ENCODE assay signal across 31 mouse cellular contexts in genomic region chr3:55495866-55496265, GRCm38 (mm10). TPM values are rescaled to one million over a fixed set of nuclear protein-coding genes. Genes with fewer than 3 reads are reported as not detected.
DNase-seq lines count a peak whose midpoint lies in the region; ATAC-seq and TF ChIP-seq lines count a peak whose summit lies in the region.
"Had no signal": no experiment of that assay in that cellular context is flagged by ENCODE, and none has a peak within 500 bp of the region (broad histone marks: within the 10 kb centered on the region; RNA-seq: fewer than 3 reads in every experiment).

No protein-coding gene starts in this region.

- DNase-seq in layer of hippocampus, adult 2 months (ENCODE audit: low spot score in 2 of 2): no peak
- no peak for DNase-seq in layer of hippocampus, postnatal 14 days (ENCODE audit: low spot score in 2 of 2)
- peak; percentile 33 for DNase-seq in embryonic facial prominence, embryonic 10.5 days (ENCODE audit: low spot score)
- DNase-seq in forelimb bud, embryonic 11.5 days (ENCODE audit: low read depth, low spot score): peak; percentile 80
- no peak for DNase-seq in right cerebral cortex, postnatal 4 days
- no peak for DNase-seq in frontal cortex, postnatal 25 days (ENCODE audit: low spot score in 2 of 2)
- DNase-seq in lung, postnatal 14 days: no peak
- DNase-seq: adrenal gland, postnatal 14 days; cerebellum, adult 11-12 months; cerebellum, postnatal 14 days; gastrocnemius, postnatal 14 days; heart, adult 18-20 months; heart, postnatal 36 days; kidney, adult 9 months; layer of hippocampus, postnatal 36 days; liver, embryonic 13.5 days; right cerebral cortex, postnatal 25 days had no signal

- peaks cover 53% of the 10 kb centered on the region for H3K4me1 ChIP-seq in embryonic facial prominence, embryonic 10.5 days
- H3K4me1 ChIP-seq in limb, embryonic 13.5 days: peaks cover 52% of the 10 kb centered on the region
- H3K4me1 ChIP-seq: hindbrain, embryonic 15.5 days; liver, embryonic 13.5 days; lung, embryonic 15.5 days had no signal

- H3K9ac ChIP-seq in limb, embryonic 13.5 days: no peak overlapping the region
- H3K9ac ChIP-seq: forebrain, embryonic 13.5 days; hindbrain, embryonic 15.5 days; liver, embryonic 13.5 days; lung, embryonic 15.5 days; midbrain, embryonic 12.5 days had no signal

- peak overlapping the region; percentile 23; the same call in 1 of the 2 replicates for H3K27ac ChIP-seq in layer of hippocampus, adult 2 months
- H3K27ac ChIP-seq in embryonic facial prominence, embryonic 10.5 days (replicated peaks): peak overlapping the region; percentile 57
- H3K27ac ChIP-seq in limb, embryonic 13.5 days: peak overlapping the region; percentile 53; the same call in 1 of the 2 replicates
- H3K27ac ChIP-seq: forebrain, embryonic 13.5 days; hindbrain, embryonic 15.5 days; liver, embryonic 13.5 days; lung, embryonic 15.5 days; macrophage; midbrain, embryonic 12.5 days had no signal

- no peaks in the 10 kb centered on the region for H3K9me3 ChIP-seq in embryonic facial prominence, embryonic 10.5 days
- no peaks in the 10 kb centered on the region for H3K9me3 ChIP-seq in limb, embryonic 13.5 days
- H3K9me3 ChIP-seq: forebrain, embryonic 13.5 days; hindbrain, embryonic 15.5 days; liver, embryonic 13.5 days; lung, embryonic 15.5 days; midbrain, embryonic 12.5 days had no signal

- WGBS in embryonic facial prominence, embryonic 10.5 days: 23% methylated on average over 4 of the region's 4 CpGs
- WGBS in limb, embryonic 13.5 days: 11% methylated on average over 4 of the region's 4 CpGs

- H3K27me3 ChIP-seq in embryonic facial prominence, embryonic 10.5 days (replicated peaks; ENCODE audit: low read depth, poor library complexity, severe bottlenecking): 0 out of 2 replicates have a peak, but pooled peaks cover 5% of the 10 kb centered on the region
- H3K27me3 ChIP-seq in limb, embryonic 13.5 days: 0 out of 2 replicates have a peak, but pooled peaks cover 2% of the 10 kb centered on the region
- H3K27me3 ChIP-seq: CH12.LX; forebrain, embryonic 13.5 days; hindbrain, embryonic 15.5 days; liver, embryonic 13.5 days; lung, embryonic 15.5 days had no signal

- H3K4me2 ChIP-seq in limb, embryonic 13.5 days (replicated peaks): 0 out of 2 replicates have a peak overlapping the region, but pooled peaks have one; percentile 25
- H3K4me2 ChIP-seq: forebrain, embryonic 13.5 days; hindbrain, embryonic 15.5 days; liver, embryonic 13.5 days; lung, embryonic 15.5 days; midbrain, embryonic 12.5 days had no signal

- peaks cover 3% of the 10 kb centered on the region; the same call in 1 of the 2 replicates for H3K36me3 ChIP-seq in embryonic facial prominence, embryonic 10.5 days (replicated peaks)
- no peaks in the 10 kb centered on the region for H3K36me3 ChIP-seq in limb, embryonic 13.5 days
- H3K36me3 ChIP-seq: liver, embryonic 13.5 days; lung, embryonic 15.5 days had no signal

- TF ChIP-seq CTCF in layer of hippocampus, adult 2 months (conservative IDR thresholded peaks at IDR 0.05): no peak

- H3K4me3 ChIP-seq in layer of hippocampus, adult 2 months: no peak overlapping the region
- no peak overlapping the region for H3K4me3 ChIP-seq in embryonic facial prominence, embryonic 10.5 days
- no peak overlapping the region for H3K4me3 ChIP-seq in limb, embryonic 13.5 days
- H3K4me3 ChIP-seq: forebrain, embryonic 13.5 days; hindbrain, embryonic 15.5 days; liver, embryonic 13.5 days; lung, embryonic 15.5 days; midbrain, embryonic 12.5 days had no signal

- ATAC-seq in limb, embryonic 13.5 days (ENCODE audit: low FRiP score, low read depth): peak; percentile 69
- ATAC-seq: forebrain, embryonic 13.5 days had no signal

RNA-seq across cellular contexts. Expression of gene Gm21954, which starts 23.9 kb away (rescaled TPM):
- total RNA-seq in layer of hippocampus, adult 2 months (2021): not detected
- total RNA-seq in layer of hippocampus, postnatal 14 days (2021): not detected
- polyA plus RNA-seq in embryonic facial prominence, embryonic 10.5 days (2016; fragmentation: Nextera tagmentation; extraction: Ambion mirVana): not detected in 2 replicates
- not detected in 2 replicates for polyA plus RNA-seq in limb, embryonic 13.5 days (2015; fragmentation: Nextera tagmentation; extraction: Ambion mirVana)
- total RNA-seq: adrenal gland, postnatal 14 days; CH12.LX; gastrocnemius, postnatal 14 days; heart, adult 18-20 months; heart, postnatal 36 days; layer of hippocampus, postnatal 36 days; left cerebral cortex, postnatal 25 days; MEL; neutrophil, adult 5-6 weeks had no signal
- polyA plus RNA-seq: forebrain, embryonic 13.5 days; heart, embryonic 14.5 days; hindbrain, embryonic 15.5 days; liver, embryonic 13.5 days; lung, embryonic 15.5 days; macrophage; midbrain, embryonic 12.5 days; stomach, embryonic 16.5 days; thymus, postnatal 0 days; urinary bladder, adult 2 months had no signal

Comparison
In these comparisons a context has a peak if more than half of its experiments do, and no peak if none do; other contexts are left out.
1. DNase-seq: peak in embryonic facial prominence, embryonic 10.5 days (single experiment) and forelimb bud, embryonic 11.5 days (single experiment); none in layer of hippocampus, adult 2 months (0 of 2), layer of hippocampus, postnatal 14 days (0 of 2), right cerebral cortex, postnatal 4 days (single experiment), frontal cortex, postnatal 25 days (0 of 2) and lung, postnatal 14 days (single experiment).
2. Peak in every context shown above with its lines, with median percentiles within 50 percentile points of each other: H3K27ac ChIP-seq.